Mouse (Mus musculus): Measurements from ENCODE around the gene Tectb.
"Not testable (repeated sequence)": the region's sequence is repeated elsewhere in the genome, so short reads cannot be mapped to it uniquely, and the experiment has no call there.

Gene Tectb

DNA sequence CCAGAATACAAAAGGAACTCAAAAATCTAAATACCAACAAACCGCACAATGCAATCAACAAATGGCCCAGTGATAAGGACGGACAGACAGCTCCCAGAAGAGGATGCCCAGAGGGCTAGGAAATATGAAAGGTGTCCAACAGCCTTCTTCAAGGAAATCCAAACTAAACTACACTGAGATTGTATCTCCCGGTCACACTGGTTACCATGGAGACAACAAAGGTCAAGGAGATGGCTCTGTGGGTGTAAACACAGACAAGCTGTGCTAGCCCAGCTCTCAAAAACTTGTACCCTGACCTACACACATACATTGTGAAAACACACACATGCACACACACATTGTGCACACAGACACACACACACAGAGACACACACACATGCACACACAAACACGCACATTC is 18.3 kb upstream of the Tectb start:
- in situ Hi-C loops (cut with MboI; ENCODE audit: low pct_unique_long_range_greater_than_20kb in 1 of 2, low sequenced_read_pairs in 2 of 2, unreplicated experiment in 1 of 2): no loop called here

- in situ Hi-C loops (cut with MboI; ENCODE audit: low pct_unique_long_range_greater_than_20kb in 1 of 2, low sequenced_read_pairs in 2 of 2, unreplicated experiment in 1 of 2): no loop called here
Measured at GRCm38 (mm10) chr19:55164162-55164561, 16.4 kb upstream of the Tectb start.

- in situ Hi-C loops (cut with MboI; ENCODE audit: low pct_unique_long_range_greater_than_20kb in 1 of 2, low sequenced_read_pairs in 2 of 2, unreplicated experiment in 1 of 2): no loop called here
Measured at GRCm38 (mm10) chr19:55165183-55165865, 15.2 kb upstream of the Tectb start.

DNA sequence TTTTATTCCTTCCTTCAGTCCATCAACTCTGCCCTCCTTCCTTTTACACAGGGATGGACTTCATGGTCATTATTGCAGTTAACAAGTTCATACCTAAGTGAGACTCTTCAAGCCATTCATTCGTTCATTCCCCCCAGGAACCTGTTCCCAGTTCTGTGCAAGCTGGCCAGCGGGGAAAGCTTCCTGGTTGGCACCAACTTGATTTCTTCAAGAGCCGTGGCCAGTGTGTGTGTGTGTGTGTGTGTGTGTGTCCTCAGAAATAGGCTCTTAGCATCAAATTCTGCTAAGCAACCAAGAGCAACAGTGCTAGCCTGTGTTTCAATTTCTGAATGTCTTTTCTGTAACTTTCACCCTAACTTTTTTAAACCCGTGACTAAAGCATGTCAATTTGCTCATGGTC is 14.6 kb upstream of the Tectb start:
- in situ Hi-C loops (cut with MboI; ENCODE audit: low pct_unique_long_range_greater_than_20kb in 1 of 2, low sequenced_read_pairs in 2 of 2, unreplicated experiment in 1 of 2): no loop called here

GRCm38 (mm10) chr19:55166741-55167140 is 13.8 kb upstream of the Tectb start:
- in situ Hi-C loops (cut with MboI; ENCODE audit: low pct_unique_long_range_greater_than_20kb in 1 of 2, low sequenced_read_pairs in 2 of 2, unreplicated experiment in 1 of 2): no loop called here

GRCm38 (mm10) chr19:55167741-55168140 is 12.8 kb upstream of the Tectb start:
- in situ Hi-C loops (cut with MboI; ENCODE audit: low pct_unique_long_range_greater_than_20kb in 1 of 2, low sequenced_read_pairs in 2 of 2, unreplicated experiment in 1 of 2): no loop called here

DNA sequence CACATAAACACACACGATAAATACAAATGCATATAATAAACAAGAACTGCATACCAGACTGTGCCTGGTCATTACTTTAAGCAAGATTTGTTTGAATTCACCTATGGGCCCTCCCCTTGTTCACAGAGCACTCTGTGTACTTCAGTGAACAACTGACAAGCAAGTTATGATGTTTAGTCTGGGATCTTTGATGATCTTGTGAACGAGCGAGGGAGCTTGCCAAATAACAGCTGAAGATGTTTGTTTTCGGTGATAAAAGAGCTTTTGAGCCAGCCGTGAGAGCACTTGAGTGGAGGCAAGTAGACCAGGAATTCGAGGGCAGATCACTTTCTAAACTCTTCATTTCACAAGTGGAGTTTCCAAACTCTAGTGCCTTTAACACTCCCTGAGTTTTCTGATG is 12.2 kb upstream of the Tectb start:
- in situ Hi-C loops (cut with MboI; ENCODE audit: low pct_unique_long_range_greater_than_20kb in 1 of 2, low sequenced_read_pairs in 2 of 2, unreplicated experiment in 1 of 2): no loop called here

DNA sequence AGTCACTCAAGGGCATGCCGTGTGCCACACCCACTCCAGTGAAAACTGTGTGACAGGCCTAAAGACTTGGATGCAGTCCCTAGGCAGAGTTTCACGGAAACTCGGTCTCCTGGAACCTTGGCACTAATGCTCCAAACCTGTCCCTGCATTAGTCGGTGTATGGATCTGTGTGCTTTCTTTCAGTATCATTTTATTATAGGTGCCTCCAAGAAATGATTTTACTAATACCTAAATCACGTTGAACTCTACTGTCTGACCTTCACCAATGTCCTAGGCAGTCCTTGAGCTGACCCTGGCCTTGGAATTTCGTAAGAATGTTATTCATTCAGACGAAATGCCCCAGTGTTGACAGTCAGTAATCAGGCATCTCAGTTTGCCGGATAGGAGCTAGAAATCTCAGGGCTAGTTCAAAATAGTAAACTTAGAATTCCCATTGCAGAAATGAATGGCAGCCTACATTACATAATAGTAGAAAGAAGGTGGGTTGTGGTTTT is 11.2 kb upstream of the Tectb start:
- in situ Hi-C loops (cut with MboI; ENCODE audit: low pct_unique_long_range_greater_than_20kb in 1 of 2, low sequenced_read_pairs in 2 of 2, unreplicated experiment in 1 of 2): not testable (repeated sequence)

- in situ Hi-C loops (cut with MboI; ENCODE audit: low pct_unique_long_range_greater_than_20kb in 1 of 2, low sequenced_read_pairs in 2 of 2, unreplicated experiment in 1 of 2): no loop called here
Measured at GRCm38 (mm10) chr19:55170399-55170798, 10.1 kb upstream of the Tectb start.

DNA sequence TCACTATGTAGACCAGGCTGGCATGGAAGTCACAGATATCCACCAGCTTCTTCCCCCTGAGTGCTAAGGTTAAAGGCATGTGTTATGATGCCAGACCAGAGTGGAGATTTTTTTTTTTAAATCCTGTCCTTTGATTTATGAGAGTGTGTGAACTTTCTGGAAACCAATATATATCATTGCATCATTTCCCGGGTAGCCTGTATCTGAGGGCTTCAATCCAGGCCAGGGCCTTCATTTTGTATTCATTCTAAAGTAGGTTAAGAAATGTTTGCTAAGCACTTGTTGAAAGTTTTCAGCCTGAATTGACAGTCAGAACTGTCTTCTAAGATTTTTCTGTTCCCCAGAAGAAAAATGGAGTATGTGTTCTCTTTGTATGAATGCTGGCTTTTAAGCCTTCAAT is 8.9 kb upstream of the Tectb start:
- in situ Hi-C loops (cut with MboI; ENCODE audit: low pct_unique_long_range_greater_than_20kb in 1 of 2, low sequenced_read_pairs in 2 of 2, unreplicated experiment in 1 of 2): no loop called here

GRCm38 (mm10) chr19:55177143-55177542 is 3.4 kb upstream of the Tectb start:
- in situ Hi-C loops (cut with MboI; ENCODE audit: low pct_unique_long_range_greater_than_20kb in 1 of 2, low sequenced_read_pairs in 2 of 2, unreplicated experiment in 1 of 2): no loop called here

DNA sequence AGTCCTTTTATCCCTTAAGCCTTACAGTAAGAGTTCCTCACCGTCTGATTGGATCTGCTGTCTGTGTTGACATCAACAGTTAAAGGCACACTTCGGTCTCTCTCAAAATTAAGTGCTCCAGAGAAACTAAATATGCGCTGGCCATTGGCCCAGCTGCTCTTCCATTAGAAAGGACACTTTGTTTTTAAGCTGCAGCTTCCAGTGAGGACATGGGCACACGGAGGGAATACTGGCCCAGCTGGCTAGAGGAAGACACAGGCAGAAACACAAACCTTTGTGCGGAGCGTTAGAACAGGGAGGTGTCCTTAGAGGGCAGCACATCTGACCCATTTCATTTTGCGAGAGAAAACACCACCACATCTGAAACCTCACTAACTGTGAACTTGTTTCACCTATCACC is 3.9 kb downstream of the Tectb start:
- in situ Hi-C loops (cut with MboI; ENCODE audit: low pct_unique_long_range_greater_than_20kb in 1 of 2, low sequenced_read_pairs in 2 of 2, unreplicated experiment in 1 of 2): no loop called here

- in situ Hi-C loops (cut with MboI; ENCODE audit: low pct_unique_long_range_greater_than_20kb in 1 of 2, low sequenced_read_pairs in 2 of 2, unreplicated experiment in 1 of 2): no loop called here
Measured at GRCm38 (mm10) chr19:55185074-55185473, 4.5 kb downstream of the Tectb start.

DNA sequence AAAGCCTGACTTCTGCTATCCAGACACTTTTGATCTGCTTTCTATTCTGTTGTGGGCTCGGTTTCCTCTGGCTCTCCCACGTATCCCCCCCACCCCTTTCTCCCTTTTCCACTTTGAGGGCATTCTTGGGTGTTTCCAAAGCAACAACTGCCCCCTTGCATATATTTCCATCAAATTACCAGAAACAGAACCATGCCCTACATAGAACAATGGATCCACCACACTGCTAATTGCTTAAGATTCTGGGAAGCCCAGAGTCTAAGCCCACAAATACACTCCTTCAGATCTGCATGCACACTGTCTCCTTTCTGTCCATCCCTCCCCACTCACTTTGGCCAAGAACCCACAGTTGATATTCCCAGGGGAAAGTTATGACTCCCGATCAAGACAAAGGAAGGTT is 5.1 kb downstream of the Tectb start:
- in situ Hi-C loops (cut with MboI; ENCODE audit: low pct_unique_long_range_greater_than_20kb in 1 of 2, low sequenced_read_pairs in 2 of 2, unreplicated experiment in 1 of 2): no loop called here

- in situ Hi-C loops (cut with MboI; ENCODE audit: low pct_unique_long_range_greater_than_20kb in 1 of 2, low sequenced_read_pairs in 2 of 2, unreplicated experiment in 1 of 2): no loop called here
Measured at GRCm38 (mm10) chr19:55190065-55190464, 9.5 kb downstream of the Tectb start.

DNA sequence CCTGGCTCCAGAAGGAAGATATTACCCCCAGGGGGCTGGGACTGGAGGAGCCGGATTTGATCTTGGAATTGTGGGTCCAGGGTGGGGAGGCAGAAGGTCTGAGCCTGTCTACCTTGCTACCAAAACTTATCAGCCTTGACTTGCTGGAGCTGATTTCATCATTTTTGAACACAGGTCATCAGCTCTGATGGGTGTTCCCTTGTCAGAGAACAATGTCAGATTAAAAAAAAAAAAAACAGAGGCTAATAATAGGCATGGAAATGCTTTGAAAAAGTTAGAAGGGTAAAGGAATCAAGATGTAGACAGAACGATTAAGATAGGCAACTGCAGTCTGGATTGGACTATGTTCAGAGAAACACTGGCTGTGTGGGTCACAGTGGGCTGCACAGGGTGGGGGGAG is 11.1 kb downstream of the Tectb start:
- in situ Hi-C loops (cut with MboI; ENCODE audit: low pct_unique_long_range_greater_than_20kb in 1 of 2, low sequenced_read_pairs in 2 of 2, unreplicated experiment in 1 of 2): no loop called here

DNA sequence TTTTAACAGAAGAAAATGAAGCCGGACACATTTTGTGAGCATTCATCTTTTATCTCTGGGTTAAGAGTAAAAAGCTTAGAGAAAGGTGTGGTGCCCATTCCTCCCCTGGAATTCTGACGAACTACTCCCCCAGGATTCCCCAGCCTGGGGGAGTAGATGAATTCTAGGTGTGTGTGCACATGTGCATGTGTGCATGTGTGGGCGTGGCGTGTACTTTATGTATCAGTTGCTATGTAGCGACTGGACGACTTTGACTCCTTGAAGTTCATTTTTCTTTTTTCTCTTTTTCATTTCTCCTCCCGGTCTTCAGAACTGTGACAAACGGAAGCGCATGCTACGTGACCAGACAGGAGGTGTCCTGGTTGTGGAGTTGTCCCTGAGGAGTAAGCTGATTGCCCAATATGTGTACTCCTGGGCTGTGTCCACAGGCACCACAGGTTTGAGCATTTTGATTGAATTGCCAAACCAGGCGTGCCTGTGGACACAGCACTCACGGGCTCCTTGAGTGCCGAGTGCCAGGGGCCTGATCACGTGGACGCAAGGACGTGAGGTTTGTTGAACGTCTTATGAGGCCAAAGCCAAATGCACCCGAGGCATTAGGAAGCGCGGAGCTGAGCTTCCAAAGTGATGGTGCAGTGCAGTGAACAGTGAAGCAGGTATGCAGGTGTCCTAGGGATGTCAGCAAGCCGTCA is 11.9 kb downstream of the Tectb start:
- in situ Hi-C loops (cut with MboI; ENCODE audit: low pct_unique_long_range_greater_than_20kb in 1 of 2, low sequenced_read_pairs in 2 of 2, unreplicated experiment in 1 of 2): no loop called here

DNA sequence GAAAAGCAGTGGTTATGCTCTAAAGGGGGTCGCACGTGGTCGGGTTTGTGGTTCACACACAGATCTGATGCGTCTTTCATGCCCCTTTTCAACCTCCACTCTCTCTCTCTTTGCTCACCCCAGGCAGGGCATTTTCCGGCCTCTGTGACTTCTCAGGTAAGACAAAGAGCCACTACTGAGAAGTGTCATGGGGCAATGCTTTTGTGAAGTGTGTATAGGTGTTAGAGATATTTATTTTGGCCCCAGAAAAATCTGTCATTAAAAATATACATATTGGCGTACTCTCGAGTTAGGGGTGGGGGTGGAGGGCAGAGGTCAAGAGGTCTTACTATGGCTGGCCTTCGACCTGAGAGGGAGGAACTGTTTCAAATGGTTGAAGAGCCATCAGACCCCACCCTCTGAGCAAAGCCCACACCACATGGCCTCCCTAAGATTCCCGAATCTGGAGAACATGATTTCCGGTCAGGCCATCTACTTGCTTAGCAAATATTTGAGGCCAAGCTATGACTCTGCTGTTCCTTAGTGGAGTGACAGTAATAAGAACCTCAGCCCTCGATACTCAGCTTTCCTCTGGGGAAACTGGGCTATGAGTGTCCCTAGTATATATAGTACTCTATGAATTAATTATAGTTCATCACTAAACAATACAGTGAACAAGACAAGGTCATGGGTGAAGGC is 13.3 kb downstream of the Tectb start:
- in situ Hi-C loops (cut with MboI; ENCODE audit: low pct_unique_long_range_greater_than_20kb in 1 of 2, low sequenced_read_pairs in 2 of 2, unreplicated experiment in 1 of 2): no loop called here

- in situ Hi-C loops (cut with MboI; ENCODE audit: low pct_unique_long_range_greater_than_20kb in 1 of 2, low sequenced_read_pairs in 2 of 2, unreplicated experiment in 1 of 2): no loop called here
Measured at GRCm38 (mm10) chr19:55194520-55195170, 14.1 kb downstream of the Tectb start.

All from mouse embryonic stem cell (cell line).